Mouse (Mus musculus): ENCODE measurements around the gene Spc24. TPM values are rescaled to one million over a fixed set of nuclear protein-coding genes. Genes with fewer than 3 reads are reported as not detected.
"Not testable (repeated sequence)": the region's sequence is repeated elsewhere in the genome, so short reads cannot be mapped to it uniquely, and the experiment has no call there.

The Spc24 gene
- polyA plus RNA-seq (2017; shearing (Covaris generic)): 10 to 100 TPM in 1 of 3 experiments, 1 to 10 TPM in 2; 5.5 to 54.9 (median 8.6) TPM

GRCm38 (mm10) chr9:21760155-21761088 lies at the start of gene Spc24:
Gene Spc24, minus strand, starts transcription at chr9:21760303.
- peak; percentile 98 for ATAC-seq

GRCm38 (mm10) chr9:21808561-21808960 lies 48.5 kb upstream of the Spc24 start:
- no peak for ATAC-seq

- no peak for ATAC-seq
Measured at GRCm38 (mm10) chr9:21806976-21807375, 46.9 kb upstream of the Spc24 start.

- no peak for ATAC-seq
Measured at GRCm38 (mm10) chr9:21806363-21806762, 46.3 kb upstream of the Spc24 start.

- peak; percentile 80 for ATAC-seq
Measured at GRCm38 (mm10) chr9:21803986-21804644, 44.0 kb upstream of the Spc24 start.

- ATAC-seq: no peak
Measured at GRCm38 (mm10) chr9:21801591-21801990, 41.5 kb upstream of the Spc24 start.

- ATAC-seq: no peak
Measured at GRCm38 (mm10) chr9:21801121-21801520, 41.0 kb upstream of the Spc24 start.

- ATAC-seq: no peak
Measured at GRCm38 (mm10) chr9:21799010-21799350, 38.9 kb upstream of the Spc24 start.

GRCm38 (mm10) chr9:21798345-21799009 lies 38.4 kb upstream of the Spc24 start, which contains the start of gene Kank2:
Gene Kank2, minus strand, starts transcription at chr9:21798744.
- ATAC-seq: peak; percentile 81

GRCm38 (mm10) chr9:21797921-21798344 lies 37.8 kb upstream of the Spc24 start:
- no peak for ATAC-seq

- no peak for ATAC-seq
Measured at GRCm38 (mm10) chr9:21796919-21797318, 36.8 kb upstream of the Spc24 start.

- ATAC-seq: no peak
Measured at GRCm38 (mm10) chr9:21796259-21796658, 36.2 kb upstream of the Spc24 start.

GRCm38 (mm10) chr9:21795579-21795978 lies 35.5 kb upstream of the Spc24 start:
- ATAC-seq: no peak

GRCm38 (mm10) chr9:21794925-21795324 lies 34.8 kb upstream of the Spc24 start:
- no peak for ATAC-seq

- ATAC-seq: no peak
Measured at GRCm38 (mm10) chr9:21794344-21794834, 34.3 kb upstream of the Spc24 start.

- not testable (repeated sequence) for ATAC-seq
Measured at GRCm38 (mm10) chr9:21793507-21793906, 33.4 kb upstream of the Spc24 start.

- no peak for ATAC-seq
Measured at GRCm38 (mm10) chr9:21792644-21793043, 32.5 kb upstream of the Spc24 start.

GRCm38 (mm10) chr9:21791861-21792260 lies 31.8 kb upstream of the Spc24 start:
- ATAC-seq: no peak

- ATAC-seq: no peak
Measured at GRCm38 (mm10) chr9:21788234-21788633, 28.1 kb upstream of the Spc24 start.

- no peak for ATAC-seq
Measured at GRCm38 (mm10) chr9:21787654-21788053, 27.6 kb upstream of the Spc24 start.

GRCm38 (mm10) chr9:21786906-21787305 lies 26.8 kb upstream of the Spc24 start:
- ATAC-seq: peak; percentile 48

- ATAC-seq: not testable (repeated sequence)
Measured at GRCm38 (mm10) chr9:21786309-21786708, 26.2 kb upstream of the Spc24 start.

All from inflammation-experienced regulatory T-cells, adult 6 months (primary cell).